Mouse (Mus musculus) gastrocnemius, postnatal 36 days (tissue): ENCODE results near the gene Tm9sf3. TPM values are rescaled to one million over a fixed set of nuclear protein-coding genes. Genes with fewer than 3 reads are reported as not detected.

Experiments
- DNase-seq, 2 experiments: peaks; one replicate each; pipeline ENCODE4 v3.0.0; 2022
- intact Hi-C: fragments of 180-260 bp; cut with DNase I; formaldehyde crosslinking; loops from one replicate; pipeline ENCODE4 v1.15.1; 2025
- total RNA-seq, 2 experiments: library from RNA; stranded (reverse); gene quantifications; 2 replicates each; pipeline ENCODE4 v1.2.3; 2021

The Tm9sf3 gene
- total RNA-seq, 2 experiments from 2014 or later, result 57.8 to 63.3 TPM

GRCm38 (mm10) chr19:41264331-41264799 lies 568 bp upstream of the Tm9sf3 start:
- DNase-seq, result no peak
- intact Hi-C loops, result no loop called here

- intact Hi-C loops, result no loop called here
These were observed 826 bp downstream of the Tm9sf3 start for GRCm38 (mm10) chr19:41262712-41263629.

GRCm38 (mm10) chr19:41260736-41261135 lies 3.1 kb downstream of the Tm9sf3 start:
- DNase-seq, result no peak
- intact Hi-C loops, result no loop called here

More at GRCm38 (mm10) chr19:41262712-41263629, 826 bp downstream of the Tm9sf3 start:
- peak; percentile 48 to 73 for DNase-seq

GRCm38 (mm10) chr19:41259256-41259655 lies 4.5 kb downstream of the Tm9sf3 start:
- intact Hi-C loops, result no loop called here
- DNase-seq, result no peak

- DNase-seq, result no peak
- intact Hi-C loops, result no loop called here
These were observed 5.1 kb downstream of the Tm9sf3 start for GRCm38 (mm10) chr19:41258707-41259106.

GRCm38 (mm10) chr19:41254584-41254983 lies 9.2 kb downstream of the Tm9sf3 start:
- DNase-seq, result no peak
- intact Hi-C loops, result no loop called here

- no peak for DNase-seq
- intact Hi-C loops, result loop anchor here (5.0 kb wide), 1 partner anchor 162 kb away; no protein-coding TSS in a partner anchor
These were observed 14.8 kb downstream of the Tm9sf3 start for GRCm38 (mm10) chr19:41248968-41249367.

GRCm38 (mm10) chr19:41248271-41248670 lies 15.5 kb downstream of the Tm9sf3 start:
- intact Hi-C loops, result loop anchor here (5.0 kb wide), 1 partner anchor 161 kb away; no protein-coding TSS in a partner anchor
- no peak for DNase-seq

GRCm38 (mm10) chr19:41246271-41246670 lies 17.5 kb downstream of the Tm9sf3 start:
- intact Hi-C loops, result loop anchor here (5.0 kb wide), 1 partner anchor 159 kb away; no protein-coding TSS in a partner anchor
- no peak for DNase-seq

GRCm38 (mm10) chr19:41244581-41244980 lies 19.2 kb downstream of the Tm9sf3 start:
- peak; percentile 19 to 27 for DNase-seq
- intact Hi-C loops, result loop anchor here (5.0 kb wide), 1 partner anchor 142 kb away; no protein-coding TSS in a partner anchor

GRCm38 (mm10) chr19:41241997-41242396 lies 21.8 kb downstream of the Tm9sf3 start:
- intact Hi-C loops, result loop anchor here (5.0 kb wide), 1 partner anchor 140 kb away; no protein-coding TSS in a partner anchor
- DNase-seq, result no peak

GRCm38 (mm10) chr19:41233698-41234097 lies 30.1 kb downstream of the Tm9sf3 start:
- no peak for DNase-seq
- intact Hi-C loops, result no loop called here

- intact Hi-C loops, result no loop called here
- no peak for DNase-seq
These were observed 55.5 kb downstream of the Tm9sf3 start for GRCm38 (mm10) chr19:41208326-41208725.

GRCm38 (mm10) chr19:41206811-41207344 lies 56.9 kb downstream of the Tm9sf3 start, which contains the start of gene Tll2:
Gene Tll2 (minus strand): TSS chr19:41206835.
- intact Hi-C loops, result no loop called here

GRCm38 (mm10) chr19:41206041-41206810 lies 57.6 kb downstream of the Tm9sf3 start:
- no peak for DNase-seq
- intact Hi-C loops, result no loop called here

More at GRCm38 (mm10) chr19:41206811-41207344, 56.9 kb downstream of the Tm9sf3 start, which contains the start of gene Tll2:
- peak; percentile 26 to 41 for DNase-seq

GRCm38 (mm10) chr19:41204159-41205081 lies 59.4 kb downstream of the Tm9sf3 start:
- intact Hi-C loops, result no loop called here
- no peak for DNase-seq

- intact Hi-C loops, result no loop called here
- DNase-seq, result no peak
These were observed 66.2 kb downstream of the Tm9sf3 start for GRCm38 (mm10) chr19:41197606-41198005.

- no peak for DNase-seq
- intact Hi-C loops, result no loop called here
These were observed 70.4 kb downstream of the Tm9sf3 start for GRCm38 (mm10) chr19:41193379-41193778.

GRCm38 (mm10) chr19:41192953-41193352 lies 70.8 kb downstream of the Tm9sf3 start:
- intact Hi-C loops, result no loop called here
- no peak for DNase-seq
